Mouse (Mus musculus) gastrocnemius, adult 18-20 months (tissue): ENCODE data around the gene Taok3. TPM values are rescaled to one million over a fixed set of nuclear protein-coding genes. Genes with fewer than 3 reads are reported as not detected.

ENCODE experiments used
- DNase-seq: peaks from one replicate; pipeline ENCODE4 v3.0.0; 2021; ENCODE audit warnings: low spot score
- total RNA-seq, 2 experiments: library from RNA; stranded (reverse); gene quantifications; 2 replicates each; pipeline ENCODE4 v1.2.3; 2021

Gene Taok3
- total RNA-seq, 2 experiments from 2014 or later = 5.0 to 5.4 TPM

DNA sequence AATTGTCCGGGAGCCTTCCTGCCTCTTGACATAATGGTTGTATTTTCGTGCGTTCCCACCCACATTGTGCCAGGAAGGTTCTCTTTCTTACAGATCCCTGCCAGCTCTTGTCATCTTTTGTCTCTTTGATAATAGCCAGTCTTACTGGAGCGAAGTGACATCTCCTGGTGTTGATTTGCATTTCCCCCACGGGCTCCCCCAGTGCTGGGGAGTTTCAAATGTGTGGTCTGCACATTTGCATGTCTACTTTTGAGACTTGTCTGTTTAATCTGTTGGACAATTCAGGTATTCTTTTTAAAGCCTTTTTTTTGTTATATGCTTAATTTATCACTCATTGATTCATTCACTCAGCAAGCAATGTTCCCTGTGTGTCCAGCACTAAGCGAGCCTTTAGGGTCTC, 58.1 kb downstream of the Taok3 start:
- no peak for DNase-seq

DNA sequence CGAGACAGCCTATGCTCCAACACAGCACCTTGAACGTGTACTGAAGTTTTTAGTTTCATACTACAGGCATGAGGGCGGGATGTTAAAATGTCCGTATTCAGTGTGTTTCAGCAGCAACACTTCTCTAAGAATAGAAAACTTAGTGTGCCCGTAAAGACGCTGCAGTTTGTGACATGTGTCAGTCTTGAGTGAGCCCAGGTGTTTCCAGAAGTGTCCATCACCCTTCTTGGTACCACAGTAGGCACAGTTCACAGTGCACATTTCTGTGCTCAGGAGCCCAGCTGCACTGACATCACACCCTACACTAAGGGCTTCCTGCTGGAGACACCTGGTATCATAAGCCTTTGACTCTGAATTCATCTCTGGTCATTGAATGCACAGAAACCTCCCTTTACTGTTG, 58.6 kb downstream of the Taok3 start:
- DNase-seq = no peak

DNA sequence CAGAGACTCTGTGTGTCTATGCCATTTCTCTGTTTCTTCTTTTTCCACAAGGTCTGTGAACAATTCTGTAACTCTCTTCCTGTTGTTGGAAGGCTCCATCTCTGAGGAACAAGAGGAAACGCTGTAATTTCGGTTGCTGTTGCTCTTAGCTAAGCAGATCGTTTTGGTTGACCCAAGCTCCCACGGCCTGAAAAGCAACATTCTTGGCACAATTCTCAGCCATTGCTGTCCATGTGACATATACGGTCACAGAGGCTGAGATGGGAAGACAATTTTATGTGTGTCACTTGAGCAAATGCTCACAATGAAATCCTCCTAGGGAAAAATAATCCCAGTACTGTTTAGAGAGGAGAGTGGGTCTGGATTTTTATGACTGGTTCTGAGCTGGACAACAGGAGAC, 62.0 kb downstream of the Taok3 start:
- no peak for DNase-seq

DNA sequence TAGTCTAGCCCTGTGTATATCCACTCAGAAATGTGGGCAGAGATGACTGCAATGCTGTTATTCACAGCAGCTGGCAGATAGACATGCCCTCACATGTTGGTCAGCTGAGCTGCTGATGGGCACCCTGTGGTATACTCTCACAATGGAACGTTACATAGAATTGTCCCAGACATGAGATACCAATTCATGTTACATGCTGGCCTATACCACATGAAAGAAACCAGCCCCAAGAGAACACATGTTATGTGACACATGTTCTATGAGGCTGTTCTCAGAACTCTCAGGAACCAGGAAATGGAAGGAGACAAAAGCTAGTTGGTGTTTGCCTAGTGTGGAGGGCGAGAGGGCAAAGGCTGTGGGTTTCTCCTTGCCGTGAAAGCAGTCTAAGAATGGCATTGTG, 62.5 kb downstream of the Taok3 start:
- DNase-seq = no peak

DNA sequence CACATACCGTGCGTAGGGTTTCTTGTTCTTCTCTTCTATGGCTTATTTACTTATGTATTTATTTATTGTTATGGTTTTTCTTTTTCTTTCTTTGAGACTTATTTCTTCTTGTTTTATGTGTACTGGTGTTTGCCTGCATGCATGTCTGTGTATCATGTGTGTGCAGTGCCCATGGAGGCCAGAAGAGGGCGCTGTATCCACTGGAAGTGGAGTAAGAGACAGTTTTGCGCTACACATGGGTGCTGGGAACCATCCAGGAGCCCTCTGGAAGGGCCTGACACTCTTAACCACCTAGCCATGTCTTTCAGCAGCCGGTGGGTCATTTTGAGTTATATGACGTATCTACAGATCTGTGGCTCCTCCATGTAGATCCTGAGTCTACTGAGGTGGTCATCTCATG, 64.9 kb downstream of the Taok3 start:
- no peak for DNase-seq

DNA sequence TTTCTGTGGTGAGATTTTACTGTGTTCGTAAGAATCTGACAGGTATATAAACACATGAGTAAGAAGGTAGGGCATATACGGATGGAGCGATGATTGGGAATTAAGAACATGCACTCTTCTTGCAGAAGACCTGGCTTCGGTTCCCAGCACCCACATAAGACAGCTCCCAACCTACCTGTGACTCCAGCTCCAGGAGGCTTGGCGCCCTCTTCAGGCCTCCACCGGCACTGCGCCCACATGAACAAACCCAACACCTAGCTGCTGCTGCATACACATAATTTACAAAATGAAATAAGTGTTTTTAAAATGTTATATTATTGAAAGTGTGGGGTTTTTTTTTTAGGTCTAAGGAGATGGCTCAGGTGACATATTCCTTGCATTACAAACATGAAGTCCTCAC, 65.7 kb downstream of the Taok3 start:
- no peak for DNase-seq

DNA sequence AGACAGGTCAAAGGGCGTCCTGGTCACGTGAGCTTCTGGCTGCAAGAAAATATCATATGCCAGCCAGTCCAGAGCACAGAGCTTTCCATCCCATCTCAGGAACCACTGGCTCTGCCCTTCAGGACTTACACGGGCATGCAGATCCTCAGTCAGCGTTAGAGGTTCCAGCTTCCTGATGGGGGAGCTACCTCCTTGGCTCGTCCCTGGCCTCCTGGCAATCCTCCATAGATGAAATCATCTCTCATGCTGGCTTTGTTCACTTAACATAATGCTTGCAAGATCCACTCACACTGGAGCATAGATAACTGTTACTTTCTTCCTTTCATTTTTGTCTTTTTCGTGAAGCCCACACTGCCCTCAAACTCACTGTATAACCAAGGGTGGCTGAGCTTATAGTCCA, 72.1 kb downstream of the Taok3 start:
- no peak for DNase-seq

DNA sequence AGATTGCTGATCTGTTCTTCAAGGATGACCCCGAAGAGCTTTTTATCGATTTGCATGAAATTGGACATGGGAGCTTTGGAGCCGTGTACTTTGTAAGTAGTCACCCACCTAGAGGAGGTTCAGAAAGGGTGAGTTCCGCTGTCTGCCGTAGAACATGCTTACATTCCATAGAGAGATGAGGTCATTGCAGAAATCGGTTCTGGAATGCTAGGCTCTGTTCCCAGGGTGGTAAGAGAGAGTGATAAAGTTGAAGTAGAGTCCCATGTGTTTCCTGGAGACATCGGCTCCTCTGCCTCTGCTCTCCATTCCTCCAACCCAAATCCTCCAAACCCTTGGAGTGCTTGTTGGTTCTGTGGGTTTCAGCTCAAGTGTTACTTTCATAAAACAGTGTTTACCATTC, 73.8 kb downstream of the Taok3 start:
- no peak for DNase-seq

DNA sequence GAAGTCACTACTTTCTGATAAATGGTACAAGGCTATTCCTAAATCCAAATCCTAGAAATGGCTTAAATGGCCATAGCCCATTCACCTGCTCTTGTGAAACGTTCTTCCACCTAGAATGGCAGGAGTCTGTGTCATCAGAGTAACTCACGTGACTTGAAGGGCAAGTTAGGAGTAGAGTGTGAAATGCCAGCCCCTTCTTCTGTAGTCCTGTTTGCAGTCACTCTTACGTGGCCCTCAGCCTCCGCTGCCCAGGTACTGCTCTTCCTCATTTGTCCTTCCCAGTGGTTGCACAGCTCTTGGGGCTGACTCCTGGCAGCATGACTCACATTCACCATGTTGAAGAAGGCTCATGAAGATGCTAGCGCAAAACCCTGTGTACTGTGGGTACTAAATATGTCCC, 74.7 kb downstream of the Taok3 start:
- DNase-seq = no peak

DNA sequence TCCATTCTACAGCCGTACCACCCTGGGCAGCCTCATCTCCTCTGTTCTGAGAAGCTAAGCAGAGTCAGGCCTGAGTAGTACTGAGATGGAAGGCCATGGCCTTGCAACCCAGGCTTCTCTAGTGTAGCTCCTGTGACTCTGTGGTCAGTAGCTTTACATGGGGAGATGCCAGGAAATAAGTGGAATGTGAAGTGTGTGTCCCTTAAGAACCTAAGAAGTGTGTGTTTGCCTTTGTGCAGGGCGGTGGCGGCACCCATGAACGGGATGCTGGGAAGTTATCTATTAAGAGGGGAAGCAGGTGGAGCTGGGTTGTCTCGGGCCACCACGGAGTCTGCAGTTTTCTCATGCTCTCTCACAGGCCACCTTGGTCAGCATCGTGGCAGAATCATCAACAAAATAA, 76.6 kb downstream of the Taok3 start:
- DNase-seq = no peak

DNA sequence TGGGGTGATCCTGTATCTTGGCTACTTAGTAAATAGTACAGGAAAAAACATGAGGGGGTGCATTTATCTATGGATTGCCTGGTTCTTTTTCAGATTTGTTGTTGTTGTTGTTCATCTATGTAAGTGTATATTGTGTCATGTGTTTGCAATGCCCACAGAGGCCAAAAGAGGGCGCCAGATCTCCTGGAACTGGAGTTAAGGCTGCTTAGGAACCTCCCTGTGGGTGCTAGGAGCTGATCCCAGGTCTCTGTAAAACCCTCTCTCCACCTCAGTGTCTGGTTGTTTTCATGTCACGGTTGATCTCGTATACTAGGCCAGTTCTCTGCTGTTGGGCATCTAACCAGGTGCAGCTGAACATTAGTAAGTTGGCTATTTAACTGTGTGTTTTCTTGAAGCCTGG, 78.5 kb downstream of the Taok3 start:
- no peak for DNase-seq

DNA sequence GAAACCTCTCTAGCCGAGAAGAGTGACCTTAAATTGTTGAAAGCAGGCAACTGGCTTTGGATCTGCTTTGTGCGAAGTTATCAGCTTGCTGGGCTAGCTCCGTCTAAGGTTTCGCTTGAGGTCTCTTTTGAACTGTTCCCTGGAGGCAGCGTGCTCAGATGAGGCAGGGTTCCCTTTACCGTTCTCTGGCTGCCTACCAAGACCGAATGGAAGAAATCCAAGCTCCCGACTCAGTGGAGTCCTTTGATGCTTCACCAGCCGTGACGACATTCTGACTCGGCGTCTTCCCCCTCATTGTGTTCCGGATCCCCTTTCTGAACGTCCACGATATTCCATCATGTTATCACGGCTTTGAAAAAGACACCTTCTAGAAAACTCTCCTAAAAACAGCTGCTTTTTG, 87.4 kb downstream of the Taok3 start:
- peak; percentile 4 for DNase-seq

DNA sequence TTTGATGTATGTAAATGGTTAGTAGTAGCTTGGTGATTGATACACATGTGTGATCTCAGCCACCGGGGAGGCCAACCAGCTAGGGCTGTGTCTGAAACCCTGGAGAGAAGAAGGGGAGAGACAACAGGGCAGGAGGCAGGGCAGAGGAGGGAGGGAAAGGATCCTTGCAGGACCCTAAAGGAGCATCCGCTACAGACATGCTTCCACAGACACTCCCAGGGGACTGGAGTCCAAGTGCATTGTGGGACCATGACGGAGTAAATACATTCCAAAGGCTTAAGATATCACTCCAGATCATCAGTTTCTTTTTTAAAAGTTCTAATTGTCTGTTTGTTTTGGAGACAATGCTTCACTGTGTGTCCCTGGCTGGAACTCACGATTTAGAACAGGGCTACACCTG, 94.1 kb downstream of the Taok3 start:
- peak; percentile 31 for DNase-seq

DNA sequence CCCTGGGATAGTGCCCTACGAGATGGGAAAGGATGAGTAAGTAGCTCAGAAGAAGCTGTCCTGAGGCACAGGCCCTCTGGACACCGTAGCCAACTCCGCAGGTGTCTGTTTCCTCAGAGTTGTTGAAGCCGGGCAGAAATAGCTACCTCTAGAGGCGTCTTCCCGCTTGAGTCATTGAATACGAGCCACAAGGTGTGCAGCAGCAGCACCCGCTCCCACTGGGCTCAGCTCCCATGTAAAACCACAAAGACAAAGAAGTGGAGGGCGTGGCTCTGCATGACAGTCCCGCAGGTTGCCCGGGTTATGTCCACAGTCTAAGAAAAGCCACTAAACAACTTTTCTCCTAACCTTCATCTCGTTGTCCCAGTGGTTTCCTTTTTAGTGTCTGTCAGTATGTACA, 111.1 kb downstream of the Taok3 start:
- DNase-seq = no peak

DNA sequence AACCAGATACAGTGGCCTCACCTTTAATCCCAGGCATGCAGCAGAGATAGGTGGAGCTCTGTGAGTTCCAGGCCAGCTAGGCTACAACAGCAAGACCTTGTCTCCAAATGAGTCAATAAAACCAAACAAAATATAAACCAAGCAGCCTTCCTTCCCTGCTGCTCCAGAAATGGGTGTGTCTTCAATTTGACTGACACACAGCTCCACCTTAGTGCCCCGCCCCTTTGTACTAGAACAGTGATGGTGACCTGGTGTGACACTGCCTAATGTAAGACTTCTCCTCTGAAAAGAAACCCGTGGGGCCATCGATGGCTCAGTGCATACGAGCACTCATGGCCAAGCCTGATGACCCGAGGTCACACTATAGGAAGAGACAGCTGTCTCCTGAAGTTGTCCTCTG, 116.6 kb downstream of the Taok3 start:
- no peak for DNase-seq

DNA sequence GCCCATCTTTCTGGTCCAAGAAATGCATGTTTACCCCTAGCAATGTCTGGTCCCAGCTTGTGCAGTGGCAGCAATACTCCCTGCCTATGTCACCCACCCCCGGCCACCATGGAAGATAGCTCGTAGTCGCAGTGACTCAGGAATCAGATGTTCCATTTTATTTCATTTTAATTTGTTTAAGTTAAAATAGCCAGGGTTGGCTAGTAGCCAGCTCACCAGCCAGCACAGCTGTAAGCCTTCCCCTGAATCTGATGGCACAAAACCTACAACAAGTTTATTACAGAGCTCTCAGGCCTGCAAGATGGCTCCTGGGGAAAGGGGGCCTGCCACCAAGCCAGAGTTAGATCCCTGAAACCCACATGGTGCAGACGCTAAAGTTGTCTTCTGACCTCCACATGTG, 119.2 kb downstream of the Taok3 start:
- no peak for DNase-seq

DNA sequence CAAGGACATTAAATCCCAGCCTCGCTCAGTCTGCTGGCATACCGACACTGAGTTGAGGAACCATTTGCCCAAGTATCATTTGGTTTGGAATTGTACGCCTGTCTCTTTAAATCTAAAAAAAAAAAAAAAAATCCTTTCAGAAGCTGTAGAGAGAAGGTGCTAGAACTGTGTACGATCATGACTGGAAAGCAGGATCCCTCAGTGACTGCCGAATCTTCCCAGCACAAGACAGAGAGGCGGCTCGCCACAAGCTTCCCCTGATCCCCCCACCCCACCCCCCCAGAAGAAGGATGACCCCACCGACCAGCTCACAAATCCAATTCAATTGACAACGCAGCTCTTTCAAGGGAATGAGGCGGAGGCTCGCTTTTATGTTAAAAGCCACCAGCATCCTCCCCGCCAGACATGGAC, 120.4 kb downstream of the Taok3 start:
- DNase-seq = no peak

DNA sequence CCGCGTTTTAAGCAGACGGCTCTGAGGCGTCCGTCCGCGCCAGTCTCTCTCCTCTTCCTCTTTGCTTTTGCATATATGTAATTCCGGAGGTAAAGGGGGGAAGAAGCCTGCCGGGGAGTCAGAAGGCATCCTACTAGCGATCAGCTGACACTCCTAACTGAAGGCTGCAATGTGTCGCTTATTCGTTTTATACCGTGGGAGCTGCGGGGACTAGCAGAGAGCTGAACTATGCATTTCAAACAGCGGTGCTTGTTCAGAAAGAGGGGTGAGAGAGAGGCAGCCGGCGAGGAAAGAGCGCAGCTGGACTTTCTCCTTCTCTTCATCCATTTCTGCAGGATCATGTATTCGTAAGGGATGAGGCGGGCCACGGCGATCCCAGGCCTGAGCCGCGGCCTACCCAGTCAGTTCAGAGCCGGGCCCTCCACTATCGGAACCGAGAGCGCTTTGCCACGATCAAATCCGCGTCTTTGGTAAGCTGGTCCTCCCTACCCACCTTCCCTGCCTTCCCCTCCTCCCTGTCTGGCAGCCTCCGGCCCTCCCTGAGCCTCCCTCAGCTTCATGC, 120.9 kb downstream of the Taok3 start:
- no peak for DNase-seq

DNA sequence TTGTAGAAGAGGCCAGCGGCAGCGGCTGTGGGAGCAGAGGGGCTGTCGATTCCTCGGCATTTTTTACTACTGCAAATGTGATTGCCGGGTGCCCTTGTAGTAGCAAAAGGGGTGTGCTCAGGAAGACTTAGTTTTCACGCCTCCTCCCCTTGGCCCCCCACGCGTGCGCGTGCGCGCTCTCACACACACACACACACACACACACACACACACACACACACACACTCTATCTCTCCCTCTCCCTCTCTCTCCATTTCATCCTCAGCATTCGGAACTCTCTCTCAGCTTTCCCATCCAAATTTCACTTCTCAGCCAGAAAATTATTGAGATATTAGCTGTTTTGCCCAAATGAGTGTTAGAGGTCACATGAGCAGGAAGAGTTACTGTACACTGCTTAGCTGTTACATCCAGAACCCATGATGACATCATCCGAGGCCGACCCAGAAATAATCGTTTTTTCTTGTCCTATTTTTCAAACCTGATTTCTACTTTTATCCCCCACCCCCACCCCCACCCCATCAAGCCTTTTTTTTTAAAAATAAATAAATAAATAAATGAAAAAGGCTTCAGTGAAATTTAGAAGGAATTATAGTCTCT, 122.1 kb downstream of the Taok3 start:
- no peak for DNase-seq

DNA sequence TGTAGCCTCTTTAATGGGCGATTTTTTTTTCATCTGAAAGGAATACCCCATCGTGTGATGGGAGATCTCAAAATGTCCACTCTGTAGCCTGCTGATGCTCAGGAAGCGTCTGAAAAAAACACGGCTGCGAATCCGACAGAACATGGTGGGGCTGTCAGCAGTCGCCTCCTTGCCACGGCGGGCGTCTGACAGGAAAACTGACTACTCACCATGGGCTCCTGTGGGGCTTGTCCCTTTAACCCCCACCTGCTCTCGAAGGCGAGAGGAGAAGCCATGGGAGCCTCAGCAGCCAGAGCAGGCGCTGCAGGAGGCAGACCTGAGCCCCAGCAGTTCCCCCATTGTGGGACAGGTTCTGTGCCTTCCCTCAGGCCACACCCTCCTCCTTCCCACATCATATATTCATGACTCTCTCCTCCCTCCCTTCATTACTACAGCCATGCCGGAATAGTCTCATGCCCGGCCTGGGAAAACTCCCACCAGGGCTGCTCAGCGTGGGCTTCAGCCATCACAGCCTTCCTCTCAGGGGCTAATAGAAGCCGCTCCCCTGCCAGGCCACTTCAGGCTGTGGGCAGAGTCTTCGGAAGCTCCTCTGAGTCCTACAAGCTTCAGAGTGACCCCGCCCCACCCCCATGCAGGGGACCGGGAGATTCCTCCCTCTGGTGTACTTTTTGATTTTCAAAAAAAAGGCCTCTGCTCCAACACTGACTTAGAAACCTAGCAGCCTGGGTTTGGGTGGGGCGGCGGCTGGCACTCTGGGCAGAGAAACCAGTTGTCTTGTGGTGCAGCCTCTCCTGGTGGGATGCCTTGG, 122.9 kb downstream of the Taok3 start:
- DNase-seq = no peak

DNA sequence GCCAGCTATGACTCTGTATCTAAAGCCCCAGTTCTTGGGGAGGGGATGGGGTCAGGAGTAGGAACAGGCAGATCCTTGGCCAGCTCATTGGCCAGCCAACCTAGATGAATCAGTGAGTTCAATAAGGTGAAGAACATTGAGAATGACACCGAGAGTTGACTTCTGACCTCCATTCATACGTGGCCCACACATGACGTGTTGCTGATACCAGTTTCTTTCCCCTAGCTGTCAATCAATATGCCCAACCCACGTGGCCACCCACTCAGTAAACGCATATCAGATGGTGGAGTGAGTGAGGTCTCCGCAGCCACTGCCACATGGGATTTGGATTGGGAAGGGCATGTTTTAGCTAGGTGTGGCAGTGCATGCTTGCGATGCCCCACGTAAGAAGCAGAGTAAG, 125.2 kb downstream of the Taok3 start:
- no peak for DNase-seq

DNA sequence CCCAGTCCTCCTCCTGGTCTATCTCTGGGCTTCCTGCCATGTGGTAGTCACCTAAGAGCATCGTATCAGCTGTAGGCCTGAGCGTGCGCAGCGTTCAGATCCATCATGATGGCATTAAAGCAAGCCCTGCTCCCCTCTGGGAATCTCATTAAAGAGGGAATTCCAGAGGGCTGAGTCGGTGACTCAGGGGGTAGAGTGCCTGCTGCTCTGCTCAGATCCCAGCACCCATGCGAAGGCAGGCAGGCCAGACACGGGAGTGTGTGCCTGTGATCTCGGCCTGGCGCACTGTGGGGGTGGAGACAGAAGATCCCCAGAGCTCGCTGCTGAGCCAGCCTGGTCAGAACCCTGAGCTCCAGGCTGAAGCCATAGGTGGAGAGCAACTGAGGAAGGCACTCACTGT, 128.4 kb downstream of the Taok3 start:
- DNase-seq = no peak

DNA sequence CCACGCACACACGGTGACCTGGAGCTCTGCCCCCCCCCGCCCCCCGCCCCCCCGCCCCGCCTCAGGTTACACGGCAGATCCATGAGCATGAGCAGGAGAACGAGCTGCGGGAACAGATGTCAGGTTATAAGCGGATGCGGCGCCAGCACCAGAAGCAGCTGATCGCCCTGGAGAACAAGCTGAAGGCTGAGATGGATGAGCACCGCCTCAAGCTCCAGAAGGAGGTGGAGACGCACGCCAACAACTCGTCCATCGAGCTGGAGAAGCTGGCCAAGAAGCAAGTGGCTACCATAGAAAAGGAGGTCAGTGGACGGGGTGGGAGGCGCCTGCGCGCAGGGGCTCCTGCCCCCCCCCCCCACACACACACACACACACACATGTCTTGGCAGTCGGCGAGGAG, 130.9 kb downstream of the Taok3 start:
- no peak for DNase-seq
